27 mouse cellular contexts compared by ENCODE assay signal in the genomic region with DNA sequence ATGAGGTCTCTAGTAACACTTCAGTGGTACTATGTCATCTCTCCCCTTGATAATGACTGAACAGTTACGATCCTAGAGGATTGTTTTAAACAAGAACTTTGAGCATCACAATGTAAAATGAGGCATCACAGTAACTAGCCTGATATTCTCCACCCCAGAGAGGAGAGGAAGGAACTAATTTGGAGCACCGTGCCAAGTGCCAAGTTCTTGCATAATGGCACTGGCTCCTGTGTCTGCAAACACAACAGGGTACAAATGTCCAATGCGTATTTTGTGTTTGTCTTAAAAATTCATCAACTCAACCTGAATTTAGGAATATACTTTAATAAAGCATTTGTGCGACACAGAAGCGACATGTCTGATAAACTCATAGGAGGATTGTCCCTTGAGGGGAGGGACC. TPM values are rescaled to one million over a fixed set of nuclear protein-coding genes. Genes with fewer than 3 reads are reported as not detected.
DNase-seq lines count a peak whose midpoint lies in the region; ATAC-seq lines count a peak whose summit lies in the region.
"Had no signal": no experiment of that assay in that cellular context is flagged by ENCODE, and none has a peak within 500 bp of the region (broad histone marks: within the 10 kb centered on the region; RNA-seq: fewer than 3 reads in every experiment).

No protein-coding gene starts in this region.

- H3K9me3 ChIP-seq in kidney, embryonic 16.5 days (ENCODE audit: low read length): no peaks in the 10 kb centered on the region
- H3K9me3 ChIP-seq: embryonic facial prominence, embryonic 12.5 days; forebrain, embryonic 15.5 days; heart, embryonic 12.5 days; hindbrain, embryonic 13.5 days; kidney, embryonic 15.5 days; limb, embryonic 12.5 days; liver, embryonic 13.5 days; lung, embryonic 15.5 days; neural tube, embryonic 12.5 days had no signal

- no peak overlapping the region for H3K4me3 ChIP-seq in kidney, embryonic 16.5 days (ENCODE audit: low read length)
- H3K4me3 ChIP-seq: embryonic facial prominence, embryonic 12.5 days; forebrain, embryonic 15.5 days; heart, embryonic 12.5 days; hindbrain, embryonic 13.5 days; kidney, embryonic 15.5 days; left cerebral cortex, adult 2 months; limb, embryonic 12.5 days; liver, embryonic 13.5 days; lung, embryonic 15.5 days; neural tube, embryonic 12.5 days had no signal

- H3K27me3 ChIP-seq in kidney, embryonic 16.5 days (ENCODE audit: insufficient read depth, low read length): no peaks in the 10 kb centered on the region
- H3K27me3 ChIP-seq: embryonic facial prominence, embryonic 12.5 days; forebrain, embryonic 15.5 days; heart, embryonic 12.5 days; hindbrain, embryonic 13.5 days; kidney, embryonic 15.5 days; limb, embryonic 12.5 days; liver, embryonic 13.5 days; lung, embryonic 15.5 days; neural tube, embryonic 12.5 days; Patski had no signal

- H3K27ac ChIP-seq in kidney, embryonic 16.5 days (ENCODE audit: low read length): no peak overlapping the region
- H3K27ac ChIP-seq: embryonic facial prominence, embryonic 12.5 days; forebrain, embryonic 15.5 days; hindbrain, embryonic 13.5 days; kidney, embryonic 15.5 days; left cerebral cortex, adult 2 months; limb, embryonic 12.5 days; liver, embryonic 13.5 days; lung, embryonic 15.5 days; neural tube, embryonic 12.5 days had no signal

- WGBS in kidney, embryonic 16.5 days: 86% methylated on average over 5 of the region's 5 CpGs

- H3K4me1 ChIP-seq in kidney, embryonic 16.5 days (ENCODE audit: insufficient read depth, low read length): peaks cover 6% of the 10 kb centered on the region

- peak; percentile 30 for DNase-seq in cerebellum, adult 9-10 months
- no peak for DNase-seq in cerebellum, adult 11-12 months
- peak; percentile 28 for DNase-seq in kidney, adult 9 months
- peak; percentile 46 to 58 for DNase-seq in lung, adult 18-20 months
- DNase-seq in lung, postnatal 10 days: no peak
- peak; percentile 54 for DNase-seq in brain, adult 2 months (ENCODE audit: low read depth, low spot score)
- no peak for DNase-seq in spleen, postnatal 36 days (ENCODE audit: low spot score in 2 of 2)
- DNase-seq: embryo, embryonic 11 days; gastrocnemius, postnatal 25 days; heart, adult 18-20 months; heart, postnatal 4 days; liver, embryonic 13.5 days; thymus, postnatal 4 days had no signal

- H3K4me2 ChIP-seq in kidney, embryonic 16.5 days (replicated peaks; ENCODE audit: low read depth, low read length): no peak overlapping the region
- H3K4me2 ChIP-seq: embryonic facial prominence, embryonic 12.5 days; forebrain, embryonic 15.5 days; heart, embryonic 12.5 days; hindbrain, embryonic 13.5 days; kidney, embryonic 15.5 days; limb, embryonic 12.5 days; liver, embryonic 13.5 days; lung, embryonic 15.5 days; midbrain, embryonic 11.5 days; neural tube, embryonic 12.5 days had no signal

- ATAC-seq in kidney, embryonic 16.5 days (ENCODE audit: low FRiP score, low TSS enrichment): no peak
- ATAC-seq: forebrain, embryonic 15.5 days; intestine, postnatal 0 days; midbrain, embryonic 16.5 days; Patski had no signal

- no peak overlapping the region for H3K9ac ChIP-seq in kidney, embryonic 16.5 days (replicated peaks; ENCODE audit: low read length)
- H3K9ac ChIP-seq: embryonic facial prominence, embryonic 12.5 days; forebrain, embryonic 15.5 days; heart, embryonic 12.5 days; hindbrain, embryonic 13.5 days; kidney, embryonic 15.5 days; limb, embryonic 12.5 days; liver, embryonic 13.5 days; lung, embryonic 15.5 days; neural tube, embryonic 12.5 days had no signal

- H3K36me3 ChIP-seq in kidney, embryonic 16.5 days (ENCODE audit: insufficient read depth, low read length): peaks cover 40% of the 10 kb centered on the region

RNA-seq across cellular contexts. Expression of gene Ropn1l, which starts 2.8 kb away (rescaled TPM):
- polyA plus RNA-seq in kidney, embryonic 16.5 days (2015; fragmentation: Nextera tagmentation; extraction: Ambion mirVana): 3.7 and 4.3 TPM in 2 replicates

Comparison
In these comparisons a context has a peak if more than half of its experiments do, and no peak if none do; other contexts are left out.
1. DNase-seq: peak in cerebellum, adult 9-10 months (single experiment), kidney, adult 9 months (single experiment), lung, adult 18-20 months (2 of 2) and brain, adult 2 months (single experiment); none in cerebellum, adult 11-12 months (single experiment), lung, postnatal 10 days (single experiment) and spleen, postnatal 36 days (0 of 2).